Mouse (Mus musculus): ENCODE measurements at regions not wholly inside any gene's neighbourhood (a gene's known extent, or its start where the extent isn't known, plus 50 kb on each side); places are given as distances from the start of the nearest gene placed in this dataset.

DNA sequence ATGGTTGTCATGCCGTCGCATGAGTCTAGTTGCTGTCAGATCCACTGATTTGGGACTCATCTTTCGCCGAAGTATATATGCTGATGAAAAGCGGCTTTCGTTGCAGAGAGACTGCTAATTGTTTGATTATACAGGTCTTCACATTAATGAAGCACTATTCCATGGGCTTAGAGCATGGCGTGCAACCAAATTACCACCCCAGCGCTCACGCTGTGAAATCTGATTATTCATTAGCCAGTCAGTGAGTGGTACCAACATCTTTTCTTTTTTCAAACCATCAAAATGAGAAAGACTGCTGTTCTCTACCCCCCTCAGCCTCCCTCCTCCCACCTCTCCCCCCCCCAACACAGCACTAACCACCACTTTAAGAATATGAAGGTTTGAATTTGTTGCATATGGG lies 89.1 kb downstream of the Id4 start:
- TF ChIP-seq CTCF (IDR thresholded peaks at IDR 0.05; ENCODE audit: low read depth, low read length) (no peak), POLR2A (IDR thresholded peaks at IDR 0.05; ENCODE audit: extremely low read depth, insufficient read depth, low read length) (no peak)

Measured in liver, adult 2 months (tissue).